ENCODE assay signal across 9 mouse cellular contexts in genomic region chr4:154301466-154301881, GRCm38 (mm10). TPM values are rescaled to one million over a fixed set of nuclear protein-coding genes. Genes with fewer than 3 reads are reported as not detected.
A peak's percentile ranks its signal among the peaks of the same experiment; 100 is the strongest.
DNase-seq lines count a peak whose midpoint lies in the region; ATAC-seq and TF ChIP-seq lines count a peak whose summit lies in the region.
"Had no signal": no experiment of that assay in that cellular context is flagged by ENCODE, and none has a peak within 500 bp of the region (broad histone marks: within the 10 kb centered on the region; RNA-seq: fewer than 3 reads in every experiment).

Arhgef16 (minus strand) TSS chr4:154301676.

- H3K4me2 ChIP-seq in neural tube, embryonic 15.5 days, result no peak within 1 kb of the TSS
- H3K4me2 ChIP-seq in forebrain, postnatal 0 days (ENCODE audit: low read depth), result no peak within 1 kb of the TSS
- no peak within 1 kb of the TSS; the same call in 1 of the 2 replicates for H3K4me2 ChIP-seq in intestine, embryonic 14.5 days (ENCODE audit: low read length)
- no peak within 1 kb of the TSS for H3K4me2 ChIP-seq in midbrain, embryonic 11.5 days
- no peak within 1 kb of the TSS; the same call in 1 of the 2 replicates for H3K4me2 ChIP-seq in stomach, embryonic 16.5 days (ENCODE audit: low read depth, low read length)

- H3K36me3 ChIP-seq in neural tube, embryonic 15.5 days, result no peaks in the 10 kb centered on the region
- H3K36me3 ChIP-seq in forebrain, postnatal 0 days (ENCODE audit: insufficient read depth), result no peaks in the 10 kb centered on the region
- no peaks in the 10 kb centered on the region for H3K36me3 ChIP-seq in intestine, embryonic 14.5 days (ENCODE audit: control insufficient read depth, insufficient read depth, low read length)
- no peaks in the 10 kb centered on the region for H3K36me3 ChIP-seq in midbrain, embryonic 11.5 days (ENCODE audit: control insufficient read depth, insufficient read depth, low read length)
- H3K36me3 ChIP-seq in stomach, embryonic 16.5 days (ENCODE audit: control insufficient read depth, insufficient read depth, low read length), result no peaks in the 10 kb centered on the region
- H3K36me3 ChIP-seq: embryonic facial prominence, embryonic 13.5 days had no signal

- 27% methylated on average over 7 of the region's 7 CpGs for WGBS in neural tube, embryonic 15.5 days
- 26% methylated on average over 7 of the region's 7 CpGs for WGBS in forebrain, postnatal 0 days
- WGBS in intestine, embryonic 14.5 days, result 23% methylated on average over 7 of the region's 7 CpGs
- 28% methylated on average over 7 of the region's 7 CpGs for WGBS in midbrain, embryonic 11.5 days
- WGBS in stomach, embryonic 16.5 days, result 21% methylated on average over 7 of the region's 7 CpGs

- H3K4me1 ChIP-seq in neural tube, embryonic 15.5 days, result peaks cover 13% of the 10 kb centered on the region
- no peaks in the 10 kb centered on the region for H3K4me1 ChIP-seq in forebrain, postnatal 0 days (ENCODE audit: insufficient read depth)
- peaks cover 7% of the 10 kb centered on the region; the same call in 1 of the 2 replicates for H3K4me1 ChIP-seq in intestine, embryonic 14.5 days (replicated peaks; ENCODE audit: control insufficient read depth, insufficient read depth, low read length)
- H3K4me1 ChIP-seq in midbrain, embryonic 11.5 days (ENCODE audit: control insufficient read depth, insufficient read depth, low read length), result peaks cover 5% of the 10 kb centered on the region; the same call in 1 of the 2 replicates
- H3K4me1 ChIP-seq in stomach, embryonic 16.5 days (ENCODE audit: control insufficient read depth, insufficient read depth, low read length), result peaks cover 13% of the 10 kb centered on the region; the same call in 1 of the 2 replicates

- no peak within 1 kb of the TSS for H3K4me3 ChIP-seq in neural tube, embryonic 15.5 days (replicated peaks)
- H3K4me3 ChIP-seq in forebrain, postnatal 0 days (ENCODE audit: low read depth, low read length), result no peak within 1 kb of the TSS
- no peak within 1 kb of the TSS for H3K4me3 ChIP-seq in intestine, embryonic 14.5 days (ENCODE audit: low read depth, low read length)
- H3K4me3 ChIP-seq in midbrain, embryonic 11.5 days (ENCODE audit: low read depth, low read length), result no peak within 1 kb of the TSS
- H3K4me3 ChIP-seq in stomach, embryonic 16.5 days (replicated peaks; ENCODE audit: low read length), result no peak within 1 kb of the TSS

- H3K9me3 ChIP-seq in neural tube, embryonic 15.5 days (replicated peaks), result no peaks in the 10 kb centered on the region
- H3K9me3 ChIP-seq in forebrain, postnatal 0 days (ENCODE audit: low read length), result no peaks in the 10 kb centered on the region
- no peaks in the 10 kb centered on the region for H3K9me3 ChIP-seq in intestine, embryonic 14.5 days (ENCODE audit: control insufficient read depth, low read length)
- no peaks in the 10 kb centered on the region for H3K9me3 ChIP-seq in midbrain, embryonic 11.5 days (ENCODE audit: control insufficient read depth, low read length)
- H3K9me3 ChIP-seq in stomach, embryonic 16.5 days (replicated peaks; ENCODE audit: control insufficient read depth, low read length), result no peaks in the 10 kb centered on the region
- H3K9me3 ChIP-seq: embryonic facial prominence, embryonic 13.5 days had no signal

- H3K9ac ChIP-seq in neural tube, embryonic 15.5 days (replicated peaks), result no peak within 1 kb of the TSS
- H3K9ac ChIP-seq in forebrain, postnatal 0 days, result no peak within 1 kb of the TSS
- no peak within 1 kb of the TSS for H3K9ac ChIP-seq in intestine, embryonic 14.5 days (ENCODE audit: low read length)
- H3K9ac ChIP-seq in midbrain, embryonic 11.5 days (ENCODE audit: low read length), result no peak within 1 kb of the TSS
- no peak within 1 kb of the TSS for H3K9ac ChIP-seq in stomach, embryonic 16.5 days (ENCODE audit: low read length)

- peaks cover 52% of the 10 kb centered on the region for H3K27me3 ChIP-seq in neural tube, embryonic 15.5 days (replicated peaks)
- peaks cover 20% of the 10 kb centered on the region for H3K27me3 ChIP-seq in forebrain, postnatal 0 days (ENCODE audit: insufficient read depth, low read length)
- H3K27me3 ChIP-seq in intestine, embryonic 14.5 days (replicated peaks; ENCODE audit: control insufficient read depth, insufficient read depth, low read length), result peaks cover 25% of the 10 kb centered on the region
- H3K27me3 ChIP-seq in midbrain, embryonic 11.5 days (ENCODE audit: control insufficient read depth, insufficient read depth, low read length), result peaks cover 29% of the 10 kb centered on the region
- peaks cover 10% of the 10 kb centered on the region; the same call in 1 of the 2 replicates for H3K27me3 ChIP-seq in stomach, embryonic 16.5 days (ENCODE audit: control insufficient read depth, insufficient read depth, low read length)

- TF ChIP-seq CTCF in forebrain, postnatal 0 days (IDR thresholded peaks at IDR 0.05; ENCODE audit: low read depth), result peak; percentile 93

- intact Hi-C loops in left cerebral cortex, postnatal 4 days (cut with DNase I), result loop anchor here (5.0 kb wide), 1 partner anchor 139 kb away; the partner anchor contains the start of gene Tprgl

- peak; percentile 70 for DNase-seq in neural tube, embryonic 10.5 days (ENCODE audit: extremely low spot score, low spot score)
- DNase-seq in c-Kit-positive CD71-negative TER-119-negative erythroid progenitor cells, embryonic 14.5 days (ENCODE audit: low read depth), result peak; percentile 31
- peak; percentile 79 for DNase-seq in forebrain, postnatal 0 days
- DNase-seq in intestine, embryonic 14.5 days (ENCODE audit: low spot score), result peak; percentile 82
- peak; percentile 43 for DNase-seq in left cerebral cortex, postnatal 4 days
- DNase-seq in midbrain, embryonic 11.5 days (ENCODE audit: low spot score, missing footprints), result peak; percentile 93

- no peak for ATAC-seq in neural tube, embryonic 15.5 days (ENCODE audit: low FRiP score)
- ATAC-seq in forebrain, postnatal 0 days, result peak; percentile 56; the same call in 1 of the 2 replicates
- no peak for ATAC-seq in intestine, embryonic 14.5 days (replicated peaks; ENCODE audit: low FRiP score, low TSS enrichment, low read depth)
- peak; percentile 66 for ATAC-seq in midbrain, embryonic 11.5 days (ENCODE audit: low FRiP score)
- no peak for ATAC-seq in stomach, embryonic 16.5 days (ENCODE audit: insufficient read depth, low FRiP score)

- H3K27ac ChIP-seq in neural tube, embryonic 15.5 days (replicated peaks), result no peak within 1 kb of the TSS
- no peak within 1 kb of the TSS for H3K27ac ChIP-seq in forebrain, postnatal 0 days (ENCODE audit: low read depth, low read length)
- H3K27ac ChIP-seq in intestine, embryonic 14.5 days (ENCODE audit: low read depth), result no peak within 1 kb of the TSS
- no peak within 1 kb of the TSS for H3K27ac ChIP-seq in midbrain, embryonic 11.5 days (ENCODE audit: low read depth, low read length)
- H3K27ac ChIP-seq in stomach, embryonic 16.5 days (ENCODE audit: low read length), result 0 out of 2 replicates have a peak within 1 kb of the TSS, but pooled peaks have one; percentile 18
- H3K27ac ChIP-seq: embryonic facial prominence, embryonic 13.5 days had no signal

RNA-seq across cellular contexts. Expression of gene Arhgef16, which starts in this region (rescaled TPM):
- 0.91 and 9.6 TPM in 2 replicates for polyA plus RNA-seq in neural tube, embryonic 15.5 days (2015; fragmentation: Nextera tagmentation; extraction: Ambion mirVana)
- total RNA-seq in forebrain, postnatal 0 days (2014; rRNA removed), result 1.1 and 2.4 TPM in 2 replicates
- polyA plus RNA-seq in forebrain, postnatal 0 days (2015; fragmentation: Nextera tagmentation; extraction: Ambion mirVana), result 1.4 and 1.5 TPM in 2 replicates
- polyA plus RNA-seq in intestine, embryonic 14.5 days (2014; fragmentation: Nextera tagmentation; extraction: Ambion mirVana), result 36.7 and 38.6 TPM in 2 replicates
- total RNA-seq in left cerebral cortex, postnatal 4 days (2021), result 1 to 10 TPM in 1 of 2 experiments, under 1 TPM in 1; 0.38 to 1.0 TPM
- polyA plus RNA-seq in midbrain, embryonic 11.5 days (2014; fragmentation: Nextera tagmentation; extraction: Ambion mirVana), result 0.45 and 0.81 TPM in 2 replicates
- 36.2 and 41.2 TPM in 2 replicates for polyA plus RNA-seq in stomach, embryonic 16.5 days (2015; fragmentation: Nextera tagmentation; extraction: Ambion mirVana)

Comparison
In these comparisons a context has a peak if more than half of its experiments do, and no peak if none do; other contexts are left out.
1. Peak in DNase-seq and ATAC-seq in midbrain, embryonic 11.5 days; RNA of the gene not detected or under 1 TPM.
2. DNase-seq: peak in every context shown above with its lines; median percentile 93 in midbrain, embryonic 11.5 days; 82 in intestine, embryonic 14.5 days; 79 in forebrain, postnatal 0 days; 70 in neural tube, embryonic 10.5 days; 43 in left cerebral cortex, postnatal 4 days; 31 in c-Kit-positive CD71-negative TER-119-negative erythroid progenitor cells, embryonic 14.5 days.